Mouse (Mus musculus): ENCODE data around the gene Sgms1. TPM values are rescaled to one million over a fixed set of nuclear protein-coding genes. Genes with fewer than 3 reads are reported as not detected.

The Sgms1 gene
- polyA plus RNA-seq, 1 experiment: 8.5 TPM

GRCm38 (mm10) chr19:32367333-32367732, 22.2 kb downstream of the Sgms1 start:
- TF ChIP-seq SRF (IDR thresholded peaks at IDR 0.05; ENCODE audit: control insufficient read depth, insufficient read length, low read depth) (no peak), TCF3 (IDR thresholded peaks at IDR 0.05; ENCODE audit: insufficient read length, low read depth) (no peak), POLR2AphosphoS2 (IDR thresholded peaks at IDR 0.05; ENCODE audit: insufficient read length, low read depth) (no peak), POLR2A (IDR thresholded peaks at IDR 0.05; ENCODE audit: insufficient read length, low read depth) (no peak), E2F4 (IDR thresholded peaks at IDR 0.05; ENCODE audit: insufficient read depth) (no peak), MYOG (IDR thresholded peaks at IDR 0.05; ENCODE audit: control insufficient read depth in 1 of 3, insufficient read depth in 1 of 3, insufficient read length in 2 of 3, low read depth in 2 of 3) (no peak), TCF12 (IDR thresholded peaks at IDR 0.05; ENCODE audit: insufficient read depth, poor library complexity, severe bottlenecking) (no peak), MAX (IDR thresholded peaks at IDR 0.05; ENCODE audit: low read depth) (no peak), CEBPB (IDR thresholded peaks at IDR 0.05; ENCODE audit: insufficient read depth, poor library complexity, severe bottlenecking) (no peak), REST (IDR thresholded peaks at IDR 0.05; ENCODE audit: insufficient read depth, insufficient read length) (no peak), MYOD1 (IDR thresholded peaks at IDR 0.05; ENCODE audit: control insufficient read depth in 1 of 3, insufficient read length in 2 of 3, low read depth in 2 of 3) (no peak), USF1 (IDR thresholded peaks at IDR 0.05; ENCODE audit: low read depth) (no peak)
- Histone ChIP-seq H3K27me3 (ENCODE audit: control insufficient read depth, insufficient read depth, insufficient read length) (no peaks in the 10 kb centered on the region), H3K4me2 (ENCODE audit: low read depth) (no peak overlapping the region), H3K4me3 (no peak overlapping the region), H3K36me3 (ENCODE audit: control insufficient read depth, insufficient read depth) (no peaks in the 10 kb centered on the region), H3ac (ENCODE audit: control insufficient read depth, insufficient read length) (no peak overlapping the region), H3K79me2 (ENCODE audit: control insufficient read depth, insufficient read depth) (peaks cover 7% of the 10 kb centered on the region)

GRCm38 (mm10) chr19:32366406-32366805, 23.1 kb downstream of the Sgms1 start:
- H3K4me3 ChIP-seq: no peak overlapping the region
- H3K79me2 ChIP-seq (ENCODE audit: control insufficient read depth, insufficient read depth): peaks cover 7% of the 10 kb centered on the region
- H3ac ChIP-seq (ENCODE audit: control insufficient read depth, insufficient read length): no peak overlapping the region
- no peaks in the 10 kb centered on the region for H3K36me3 ChIP-seq (ENCODE audit: control insufficient read depth, insufficient read depth)
- H3K4me2 ChIP-seq (ENCODE audit: low read depth): no peak overlapping the region
- TF ChIP-seq USF1 (IDR thresholded peaks at IDR 0.05; ENCODE audit: low read depth) (no peak), TCF12 (IDR thresholded peaks at IDR 0.05; ENCODE audit: insufficient read depth, poor library complexity, severe bottlenecking) (no peak), MYOG (IDR thresholded peaks at IDR 0.05; ENCODE audit: control insufficient read depth in 1 of 3, insufficient read depth in 1 of 3, insufficient read length in 2 of 3, low read depth in 2 of 3) (no peak), MAX (IDR thresholded peaks at IDR 0.05; ENCODE audit: low read depth) (no peak), POLR2A (IDR thresholded peaks at IDR 0.05; ENCODE audit: insufficient read length, low read depth) (no peak), SRF (IDR thresholded peaks at IDR 0.05; ENCODE audit: control insufficient read depth, insufficient read length, low read depth) (no peak), REST (IDR thresholded peaks at IDR 0.05; ENCODE audit: insufficient read depth, insufficient read length) (no peak), MYOD1 (IDR thresholded peaks at IDR 0.05; ENCODE audit: control insufficient read depth in 1 of 3, insufficient read length in 2 of 3, low read depth in 2 of 3) (no peak), E2F4 (IDR thresholded peaks at IDR 0.05; ENCODE audit: insufficient read depth) (no peak), POLR2AphosphoS2 (IDR thresholded peaks at IDR 0.05; ENCODE audit: insufficient read length, low read depth) (no peak), CEBPB (IDR thresholded peaks at IDR 0.05; ENCODE audit: insufficient read depth, poor library complexity, severe bottlenecking) (no peak), TCF3 (IDR thresholded peaks at IDR 0.05; ENCODE audit: insufficient read length, low read depth) (no peak)
- no peaks in the 10 kb centered on the region for H3K27me3 ChIP-seq (ENCODE audit: control insufficient read depth, insufficient read depth, insufficient read length)

- no peaks in the 10 kb centered on the region for H3K36me3 ChIP-seq (ENCODE audit: control insufficient read depth, insufficient read depth)
- no peak overlapping the region for H3K4me2 ChIP-seq (ENCODE audit: low read depth)
- no peaks in the 10 kb centered on the region for H3K27me3 ChIP-seq (ENCODE audit: control insufficient read depth, insufficient read depth, insufficient read length)
- peaks cover 6% of the 10 kb centered on the region for H3K79me2 ChIP-seq (ENCODE audit: control insufficient read depth, insufficient read depth)
- no peak for TF ChIP-seq E2F4 (IDR thresholded peaks at IDR 0.05; ENCODE audit: insufficient read depth)
- no peak for TF ChIP-seq REST (IDR thresholded peaks at IDR 0.05; ENCODE audit: insufficient read depth, insufficient read length)
- no peak for TF ChIP-seq SRF (IDR thresholded peaks at IDR 0.05; ENCODE audit: control insufficient read depth, insufficient read length, low read depth)
- TF ChIP-seq CEBPB (IDR thresholded peaks at IDR 0.05; ENCODE audit: insufficient read depth, poor library complexity, severe bottlenecking): no peak
- TF ChIP-seq MYOG (IDR thresholded peaks at IDR 0.05; ENCODE audit: control insufficient read depth in 1 of 3, insufficient read depth in 1 of 3, insufficient read length in 2 of 3, low read depth in 2 of 3): no peak
- TF ChIP-seq MYOD1 (IDR thresholded peaks at IDR 0.05; ENCODE audit: control insufficient read depth in 1 of 3, insufficient read length in 2 of 3, low read depth in 2 of 3): no peak
- TF ChIP-seq POLR2AphosphoS2 (IDR thresholded peaks at IDR 0.05; ENCODE audit: insufficient read length, low read depth): no peak
- no peak for TF ChIP-seq MAX (IDR thresholded peaks at IDR 0.05; ENCODE audit: low read depth)
- TF ChIP-seq TCF3 (IDR thresholded peaks at IDR 0.05; ENCODE audit: insufficient read length, low read depth): no peak
- TF ChIP-seq POLR2A (IDR thresholded peaks at IDR 0.05; ENCODE audit: insufficient read length, low read depth): no peak
- TF ChIP-seq USF1 (IDR thresholded peaks at IDR 0.05; ENCODE audit: low read depth): no peak
- TF ChIP-seq TCF12 (IDR thresholded peaks at IDR 0.05; ENCODE audit: insufficient read depth, poor library complexity, severe bottlenecking): no peak
- no peak overlapping the region for H3ac ChIP-seq (ENCODE audit: control insufficient read depth, insufficient read length)
- no peak overlapping the region for H3K4me3 ChIP-seq
Observed at GRCm38 (mm10) chr19:32365111-32365510, 24.4 kb downstream of the Sgms1 start.

GRCm38 (mm10) chr19:32363587-32363986, 25.9 kb downstream of the Sgms1 start:
- Histone ChIP-seq H3K36me3 (ENCODE audit: control insufficient read depth, insufficient read depth) (no peaks in the 10 kb centered on the region), H3K4me2 (ENCODE audit: low read depth) (no peak overlapping the region), H3K79me2 (ENCODE audit: control insufficient read depth, insufficient read depth) (peaks cover 4% of the 10 kb centered on the region), H3ac (ENCODE audit: control insufficient read depth, insufficient read length) (no peak overlapping the region), H3K4me3 (no peak overlapping the region), H3K27me3 (ENCODE audit: control insufficient read depth, insufficient read depth, insufficient read length) (no peaks in the 10 kb centered on the region)
- TF ChIP-seq POLR2A (IDR thresholded peaks at IDR 0.05; ENCODE audit: insufficient read length, low read depth): no peak
- TF ChIP-seq REST (IDR thresholded peaks at IDR 0.05; ENCODE audit: insufficient read depth, insufficient read length): no peak
- TF ChIP-seq TCF3 (IDR thresholded peaks at IDR 0.05; ENCODE audit: insufficient read length, low read depth): no peak
- TF ChIP-seq USF1 (IDR thresholded peaks at IDR 0.05; ENCODE audit: low read depth): no peak
- TF ChIP-seq MYOD1 (IDR thresholded peaks at IDR 0.05; ENCODE audit: control insufficient read depth in 1 of 3, insufficient read length in 2 of 3, low read depth in 2 of 3): no peak
- TF ChIP-seq SRF (IDR thresholded peaks at IDR 0.05; ENCODE audit: control insufficient read depth, insufficient read length, low read depth): no peak
- no peak for TF ChIP-seq TCF12 (IDR thresholded peaks at IDR 0.05; ENCODE audit: insufficient read depth, poor library complexity, severe bottlenecking)
- TF ChIP-seq POLR2AphosphoS2 (IDR thresholded peaks at IDR 0.05; ENCODE audit: insufficient read length, low read depth): no peak
- no peak for TF ChIP-seq MAX (IDR thresholded peaks at IDR 0.05; ENCODE audit: low read depth)
- no peak for TF ChIP-seq MYOG (IDR thresholded peaks at IDR 0.05; ENCODE audit: control insufficient read depth in 1 of 3, insufficient read depth in 1 of 3, insufficient read length in 2 of 3, low read depth in 2 of 3)
- no peak for TF ChIP-seq CEBPB (IDR thresholded peaks at IDR 0.05; ENCODE audit: insufficient read depth, poor library complexity, severe bottlenecking)
- TF ChIP-seq E2F4 (IDR thresholded peaks at IDR 0.05; ENCODE audit: insufficient read depth): no peak

Data from myocyte (in vitro differentiated cells).